Mouse (Mus musculus): ENCODE measurements at regions not wholly inside any gene's neighbourhood (a gene's known extent, or its start where the extent isn't known, plus 50 kb on each side); places are given as distances from the start of the nearest gene placed in this dataset.

DNA sequence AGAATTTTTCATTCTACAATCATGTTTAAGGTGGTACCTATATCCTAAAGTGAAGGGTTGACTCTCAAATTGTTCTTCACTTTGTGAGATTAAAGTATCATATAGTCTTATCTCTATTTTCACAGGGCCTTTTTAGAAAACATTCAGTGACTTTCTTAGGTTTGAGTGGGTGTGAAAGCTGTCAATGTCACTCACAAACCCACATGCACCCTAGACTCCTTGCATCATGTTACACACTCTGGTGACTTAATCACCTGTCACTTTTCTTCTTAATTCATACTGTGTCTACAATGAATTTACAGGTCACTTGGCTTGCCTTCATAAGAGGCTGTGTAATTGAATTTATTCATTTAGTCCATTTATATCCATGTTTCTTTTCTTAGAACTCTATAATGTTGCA lies 1026.8 kb upstream of the Alcam start:
- H3K9ac ChIP-seq, result no peak overlapping the region
- no peak overlapping the region for H3K27ac ChIP-seq
- no peak overlapping the region for H3K4me3 ChIP-seq
- no peak for ATAC-seq (ENCODE audit: low FRiP score)
- no peaks in the 10 kb centered on the region for H3K36me3 ChIP-seq
- H3K27me3 ChIP-seq, result no peaks in the 10 kb centered on the region
- no peaks in the 10 kb centered on the region for H3K9me3 ChIP-seq
- H3K4me2 ChIP-seq, result no peak overlapping the region
- H3K4me1 ChIP-seq (replicated peaks), result no peaks in the 10 kb centered on the region

DNA sequence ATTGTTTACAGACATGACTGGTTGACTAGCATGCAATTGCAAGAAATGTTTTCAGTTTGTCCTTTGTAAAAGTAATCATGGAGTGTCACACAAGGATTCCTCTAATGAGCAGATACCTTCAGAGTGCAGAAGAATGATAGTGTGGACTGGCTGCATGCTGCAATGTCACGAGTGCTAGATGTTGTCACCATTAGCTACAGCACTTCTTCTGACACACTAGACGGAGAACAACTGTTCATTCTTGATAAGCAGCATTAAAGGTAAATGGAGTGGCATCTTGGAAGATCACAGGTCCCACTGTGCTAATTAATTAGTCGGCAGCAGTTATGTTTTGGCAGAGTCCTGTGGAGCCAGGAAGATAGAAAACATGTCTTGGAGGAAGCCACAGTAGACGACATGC lies 985.6 kb upstream of the Alcam start:
- H3K9me3 ChIP-seq, result no peaks in the 10 kb centered on the region
- ATAC-seq (ENCODE audit: low FRiP score), result no peak
- H3K27me3 ChIP-seq, result no peaks in the 10 kb centered on the region
- no peak overlapping the region for H3K4me3 ChIP-seq
- no peaks in the 10 kb centered on the region for H3K4me1 ChIP-seq (replicated peaks)
- H3K9ac ChIP-seq, result no peak overlapping the region
- 82% methylated on average over 4 of the region's 4 CpGs for WGBS
- no peak overlapping the region for H3K4me2 ChIP-seq
- no peak overlapping the region for H3K27ac ChIP-seq
- no peaks in the 10 kb centered on the region for H3K36me3 ChIP-seq

DNA sequence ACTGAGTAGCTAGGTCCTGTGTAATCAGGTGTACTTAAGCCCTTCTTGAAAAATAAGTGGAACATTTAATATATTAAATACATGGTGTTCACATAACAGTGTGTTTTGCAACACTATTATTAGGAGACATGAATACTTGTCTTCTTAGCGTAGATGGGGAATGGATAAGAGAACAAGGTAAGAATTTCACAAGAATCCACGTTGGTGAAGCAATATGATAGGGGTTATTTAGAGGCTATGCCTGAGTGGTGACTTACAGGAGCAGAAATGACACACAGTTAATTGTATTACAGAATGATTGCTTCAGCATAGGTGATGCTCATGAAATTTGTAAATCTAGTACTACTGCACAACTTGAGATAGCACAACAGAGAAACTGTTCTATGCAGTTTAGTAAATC lies 964.5 kb upstream of the Alcam start:
- no peak overlapping the region for H3K4me3 ChIP-seq
- no peak overlapping the region for H3K27ac ChIP-seq
- no peaks in the 10 kb centered on the region for H3K36me3 ChIP-seq
- no peaks in the 10 kb centered on the region for H3K27me3 ChIP-seq
- H3K4me1 ChIP-seq (replicated peaks), result no peaks in the 10 kb centered on the region
- H3K4me2 ChIP-seq, result no peak overlapping the region
- WGBS, result 78% methylated on average over 2 of the region's 2 CpGs
- no peak overlapping the region for H3K9ac ChIP-seq
- ATAC-seq (ENCODE audit: low FRiP score), result no peak
- no peaks in the 10 kb centered on the region for H3K9me3 ChIP-seq

DNA sequence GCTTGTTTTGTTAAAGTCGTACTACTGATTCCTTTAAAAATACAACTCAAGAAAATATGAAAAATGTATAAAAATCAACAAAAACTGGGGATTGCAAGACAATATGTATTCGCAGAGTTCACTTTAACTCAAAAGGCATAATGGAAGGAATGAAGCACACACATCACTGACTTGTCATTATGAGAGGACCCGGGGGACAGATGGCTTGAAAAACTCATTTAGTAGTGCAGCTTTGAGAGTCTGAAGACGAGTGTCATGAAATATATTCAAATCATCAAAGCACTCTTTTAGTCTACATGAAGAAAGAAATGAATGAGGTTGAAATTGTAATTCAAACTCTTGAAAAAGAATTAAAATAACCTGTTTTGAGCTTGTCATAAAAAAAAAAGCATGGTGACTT lies 931.3 kb upstream of the Alcam start:
- Histone ChIP-seq H3K27ac (no peak overlapping the region), H3K9me3 (peaks cover 4% of the 10 kb centered on the region; the same call in 1 of the 2 replicates), H3K4me1 (replicated peaks) (no peaks in the 10 kb centered on the region), H3K9ac (no peak overlapping the region), H3K4me2 (no peak overlapping the region), H3K4me3 (no peak overlapping the region), H3K36me3 (no peaks in the 10 kb centered on the region), H3K27me3 (no peaks in the 10 kb centered on the region)
- WGBS, result 69% methylated on average over 4 of the region's 4 CpGs
- no peak for ATAC-seq (ENCODE audit: low FRiP score)

DNA sequence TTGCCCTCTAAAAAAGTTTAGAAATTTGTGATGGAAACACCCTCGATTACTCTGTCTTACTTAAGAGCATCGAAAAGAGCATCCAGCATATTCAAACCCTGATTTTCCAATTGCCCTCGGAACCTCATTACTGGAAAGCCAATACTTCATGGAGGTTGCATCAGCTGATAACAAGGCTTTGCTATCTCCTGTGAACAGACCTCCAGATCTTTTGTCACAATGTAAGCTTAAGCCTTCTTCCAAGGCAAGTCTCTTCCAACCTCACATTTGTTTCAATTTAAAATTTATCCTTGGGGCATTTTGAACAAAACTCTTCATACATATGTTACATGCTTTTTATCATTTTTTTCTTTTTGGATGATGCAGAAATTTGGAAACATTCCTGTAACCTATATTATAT lies 888.3 kb upstream of the Alcam start:
- 90% methylated on average over 3 of the region's 3 CpGs for WGBS
- no peaks in the 10 kb centered on the region for H3K36me3 ChIP-seq
- H3K4me3 ChIP-seq, result no peak overlapping the region
- H3K27ac ChIP-seq, result no peak overlapping the region
- H3K4me2 ChIP-seq, result no peak overlapping the region
- H3K4me1 ChIP-seq (replicated peaks), result no peaks in the 10 kb centered on the region
- H3K9me3 ChIP-seq, result no peaks in the 10 kb centered on the region
- ATAC-seq (ENCODE audit: low FRiP score), result no peak
- H3K9ac ChIP-seq, result no peak overlapping the region
- no peaks in the 10 kb centered on the region for H3K27me3 ChIP-seq

DNA sequence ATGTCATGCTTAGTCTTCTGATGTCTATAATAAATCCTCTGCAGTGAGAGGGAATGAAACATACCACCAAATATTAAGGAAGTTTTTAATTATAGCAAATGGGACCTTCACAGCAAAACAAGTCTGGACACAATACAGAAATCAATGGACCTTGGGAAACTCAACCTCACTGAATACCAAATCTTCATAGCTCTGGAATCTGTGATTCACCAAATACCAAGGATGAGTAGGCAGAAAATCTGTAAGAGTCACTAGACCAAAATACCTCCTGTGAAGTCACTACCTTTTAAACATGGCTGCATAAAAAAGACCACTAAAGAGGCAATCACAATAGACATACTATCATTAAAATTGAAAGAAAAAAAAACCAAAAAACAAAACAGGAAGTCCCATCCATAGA lies 872.5 kb upstream of the Alcam start:
- no peaks in the 10 kb centered on the region for H3K9me3 ChIP-seq
- no peak overlapping the region for H3K27ac ChIP-seq
- no peak overlapping the region for H3K4me3 ChIP-seq
- H3K4me1 ChIP-seq (replicated peaks), result no peaks in the 10 kb centered on the region
- no peak overlapping the region for H3K9ac ChIP-seq
- ATAC-seq (ENCODE audit: low FRiP score), result no peak
- H3K27me3 ChIP-seq, result no peaks in the 10 kb centered on the region
- H3K36me3 ChIP-seq, result no peaks in the 10 kb centered on the region
- H3K4me2 ChIP-seq, result no peak overlapping the region

DNA sequence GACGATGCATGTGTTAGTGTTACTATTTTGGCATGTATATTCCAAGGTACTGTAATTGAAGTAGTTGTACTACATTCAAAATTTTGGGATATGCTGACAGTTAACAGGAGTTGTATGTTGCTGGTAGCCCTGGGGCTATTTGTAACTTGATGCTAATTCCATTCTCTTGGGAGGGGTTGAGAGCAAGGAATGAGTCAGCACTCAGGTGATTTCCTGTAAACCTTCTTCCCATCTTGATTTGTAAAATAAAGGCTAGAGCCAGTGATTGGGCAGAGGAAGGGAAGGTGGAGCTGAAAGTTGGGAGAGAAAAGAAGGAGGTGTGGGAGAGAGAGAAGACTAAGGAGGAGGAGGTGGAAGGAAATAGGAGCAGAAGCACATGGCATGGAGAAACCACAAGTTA lies 838.2 kb upstream of the Alcam start:
- Histone ChIP-seq H3K4me3 (no peak overlapping the region), H3K4me1 (replicated peaks) (no peaks in the 10 kb centered on the region), H3K27me3 (no peaks in the 10 kb centered on the region), H3K27ac (no peak overlapping the region), H3K4me2 (no peak overlapping the region), H3K9ac (no peak overlapping the region), H3K36me3 (no peaks in the 10 kb centered on the region), H3K9me3 (no peaks in the 10 kb centered on the region)
- WGBS, result 87% methylated on average over 1 of the region's 1 CpGs
- ATAC-seq (ENCODE audit: low FRiP score), result no peak

DNA sequence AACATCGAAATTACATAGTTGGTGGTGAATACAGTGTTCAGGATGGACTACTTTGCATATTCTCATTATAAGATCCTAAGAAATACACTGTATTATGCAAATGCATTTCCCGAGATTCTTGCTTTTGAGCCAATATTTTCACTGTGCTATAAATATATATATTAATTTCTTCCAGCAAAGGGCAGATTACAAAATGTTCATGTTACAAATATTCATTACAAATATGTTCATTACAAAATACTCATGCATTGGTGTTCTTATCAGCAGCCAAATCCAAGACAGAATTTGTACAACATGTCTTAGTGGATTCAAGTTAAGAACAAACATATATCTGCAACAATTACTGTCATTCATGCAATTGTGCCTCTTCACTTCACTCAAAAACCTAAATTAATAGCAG lies 828.1 kb upstream of the Alcam start:
- Histone ChIP-seq H3K9ac (no peak overlapping the region), H3K36me3 (no peaks in the 10 kb centered on the region), H3K27ac (no peak overlapping the region), H3K4me3 (no peak overlapping the region), H3K9me3 (no peaks in the 10 kb centered on the region), H3K4me2 (no peak overlapping the region), H3K4me1 (replicated peaks) (no peaks in the 10 kb centered on the region), H3K27me3 (no peaks in the 10 kb centered on the region)
- no peak for ATAC-seq (ENCODE audit: low FRiP score)
- 84% methylated on average over 2 of the region's 2 CpGs for WGBS

DNA sequence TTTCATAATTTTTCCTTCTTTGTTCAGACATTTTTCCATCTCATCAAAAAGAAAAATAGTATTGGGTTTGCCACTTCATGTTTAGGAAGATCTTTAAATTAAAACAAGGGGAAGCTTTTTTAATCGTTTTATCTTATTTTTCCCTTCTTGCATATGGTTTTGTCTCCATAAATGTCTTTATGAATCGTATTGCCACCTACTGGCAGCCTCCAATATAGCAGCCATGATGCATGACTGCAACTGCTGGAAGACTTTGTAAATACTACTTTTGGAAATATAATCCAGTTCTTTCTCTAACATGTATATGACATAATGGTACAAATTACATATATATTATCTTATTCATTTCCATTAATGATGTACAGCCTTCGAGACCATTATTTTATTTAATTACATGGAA lies 812.2 kb upstream of the Alcam start:
- Histone ChIP-seq H3K9ac (no peak overlapping the region), H3K9me3 (no peaks in the 10 kb centered on the region), H3K4me2 (no peak overlapping the region), H3K4me1 (replicated peaks) (no peaks in the 10 kb centered on the region), H3K27me3 (no peaks in the 10 kb centered on the region), H3K27ac (no peak overlapping the region), H3K4me3 (no peak overlapping the region), H3K36me3 (no peaks in the 10 kb centered on the region)
- 23% methylated on average over 3 of the region's 3 CpGs for WGBS
- no peak for ATAC-seq (ENCODE audit: low FRiP score)

DNA sequence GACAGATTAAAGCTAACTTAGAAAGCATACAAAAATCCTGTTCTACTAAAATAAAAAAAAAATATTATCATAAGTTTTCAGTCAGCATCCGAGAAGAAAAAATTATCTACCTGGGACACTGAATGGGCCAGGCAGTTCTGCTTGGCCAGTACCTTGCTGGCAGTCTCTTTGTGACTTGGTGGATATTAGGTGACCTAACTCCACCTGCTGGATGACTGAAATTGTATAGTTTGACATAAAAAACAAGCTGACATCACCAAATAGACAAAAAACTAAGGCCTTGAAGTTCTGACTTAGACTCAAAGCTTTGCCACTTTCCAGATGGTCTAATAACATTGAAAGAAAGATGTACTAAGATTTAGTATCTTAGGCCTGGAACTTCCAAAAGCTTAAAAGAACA lies 791.5 kb upstream of the Alcam start:
- Histone ChIP-seq H3K27ac (no peak overlapping the region), H3K27me3 (no peaks in the 10 kb centered on the region), H3K9me3 (no peaks in the 10 kb centered on the region), H3K4me1 (replicated peaks) (no peaks in the 10 kb centered on the region), H3K9ac (no peak overlapping the region), H3K4me2 (no peak overlapping the region), H3K4me3 (no peak overlapping the region), H3K36me3 (no peaks in the 10 kb centered on the region)
- WGBS, result 77% methylated on average over 1 of the region's 1 CpGs
- ATAC-seq (ENCODE audit: low FRiP score), result no peak

DNA sequence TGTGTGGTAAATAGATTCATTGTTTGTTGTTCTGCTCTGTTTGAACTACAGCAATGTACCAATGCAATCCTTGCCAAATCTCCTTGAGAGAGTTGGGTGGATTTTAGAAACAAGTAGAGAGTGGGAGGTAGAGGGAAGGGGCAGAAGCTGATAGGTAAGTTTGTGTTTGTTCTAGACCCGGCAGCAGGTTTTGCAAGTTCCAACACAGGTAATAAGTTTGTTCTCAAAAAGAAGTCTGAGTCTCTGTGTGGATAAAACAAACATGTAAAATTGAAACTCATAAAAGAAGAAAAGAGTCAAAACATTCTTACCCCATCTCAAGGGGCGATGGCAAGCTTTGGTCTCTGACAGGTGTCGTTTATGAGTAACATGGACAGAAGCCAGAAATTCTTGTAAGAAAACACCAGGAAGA lies 788.3 kb upstream of the Alcam start:
- no peaks in the 10 kb centered on the region for H3K36me3 ChIP-seq
- H3K27ac ChIP-seq, result no peak overlapping the region
- no peak overlapping the region for H3K9ac ChIP-seq
- no peak overlapping the region for H3K4me3 ChIP-seq
- H3K27me3 ChIP-seq, result no peaks in the 10 kb centered on the region
- no peak for ATAC-seq (ENCODE audit: low FRiP score)
- no peaks in the 10 kb centered on the region for H3K4me1 ChIP-seq (replicated peaks)
- H3K9me3 ChIP-seq, result no peaks in the 10 kb centered on the region
- WGBS, result 93% methylated on average over 3 of the region's 3 CpGs
- H3K4me2 ChIP-seq, result no peak overlapping the region

DNA sequence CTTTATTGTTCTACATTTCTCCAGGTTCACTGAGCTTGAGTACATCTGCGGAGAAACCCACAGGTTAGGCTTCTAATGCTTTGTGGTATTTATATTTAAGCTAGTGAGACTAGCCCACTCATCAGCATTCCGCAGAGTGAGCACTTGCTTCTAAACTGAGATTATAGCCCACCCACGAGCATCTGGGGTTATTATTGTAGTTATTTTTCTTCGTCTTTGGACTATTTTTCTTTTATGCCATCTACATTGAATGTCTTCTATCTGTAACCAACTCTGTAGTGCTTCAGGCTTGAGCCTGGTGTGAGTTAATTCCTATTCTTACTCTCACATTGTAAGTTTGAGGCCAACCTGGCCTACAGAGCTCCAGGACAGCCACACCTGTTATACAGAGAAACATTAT lies 765.0 kb upstream of the Alcam start:
- no peaks in the 10 kb centered on the region for H3K27me3 ChIP-seq
- no peak for ATAC-seq (ENCODE audit: low FRiP score)
- no peak overlapping the region for H3K4me3 ChIP-seq
- H3K27ac ChIP-seq, result no peak overlapping the region
- H3K4me2 ChIP-seq, result no peak overlapping the region
- H3K36me3 ChIP-seq, result no peaks in the 10 kb centered on the region
- H3K9me3 ChIP-seq, result no peaks in the 10 kb centered on the region
- H3K9ac ChIP-seq, result no peak overlapping the region
- H3K4me1 ChIP-seq (replicated peaks), result no peaks in the 10 kb centered on the region
- WGBS, result 85% methylated on average over 4 of the region's 4 CpGs

DNA sequence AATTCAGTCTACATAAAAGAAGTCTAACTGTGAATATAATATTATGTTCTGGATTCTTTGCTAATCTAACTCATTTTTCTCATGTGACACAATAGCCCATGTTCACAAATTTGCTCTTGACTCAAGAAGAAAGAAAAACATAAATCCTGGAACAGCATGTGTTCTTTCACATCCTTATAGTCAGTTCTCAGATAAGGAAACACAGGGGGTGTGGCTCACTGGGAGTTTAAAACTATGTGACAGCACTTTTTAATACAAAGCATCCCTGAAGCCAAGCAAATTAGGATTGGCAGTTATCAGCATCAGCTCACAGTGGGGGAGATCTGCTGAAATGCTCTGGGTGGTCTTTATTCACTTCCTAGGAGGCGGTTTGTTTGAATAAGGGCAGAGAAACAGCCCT lies 747.6 kb upstream of the Alcam start:
- Histone ChIP-seq H3K27ac (no peak overlapping the region), H3K36me3 (no peaks in the 10 kb centered on the region), H3K9ac (no peak overlapping the region), H3K4me1 (replicated peaks) (no peaks in the 10 kb centered on the region), H3K4me3 (no peak overlapping the region), H3K4me2 (no peak overlapping the region), H3K27me3 (no peaks in the 10 kb centered on the region), H3K9me3 (no peaks in the 10 kb centered on the region)
- ATAC-seq (ENCODE audit: low FRiP score), result no peak
- WGBS, result 30% methylated on average over 1 of the region's 1 CpGs

DNA sequence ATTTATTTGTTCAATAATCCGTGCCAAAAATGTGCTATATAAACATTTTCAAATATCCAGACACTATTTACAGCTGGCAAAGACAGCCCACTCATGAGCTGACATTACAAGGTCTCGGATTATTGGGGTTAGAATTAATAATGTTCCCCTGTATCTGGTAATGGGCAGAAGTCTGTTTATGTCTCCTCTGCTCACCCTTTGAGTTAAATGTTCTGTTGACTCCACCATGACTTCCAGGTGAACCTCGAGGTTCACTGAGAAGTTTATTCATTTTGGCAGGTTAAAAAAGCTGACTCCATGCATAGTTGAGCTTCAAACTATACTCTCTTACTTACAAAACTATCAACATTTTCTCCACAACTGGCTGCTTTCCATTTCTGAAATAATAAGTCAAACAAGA lies 732.6 kb upstream of the Alcam start:
- H3K27me3 ChIP-seq, result no peaks in the 10 kb centered on the region
- WGBS, result 71% methylated on average over 3 of the region's 3 CpGs
- H3K4me3 ChIP-seq, result no peak overlapping the region
- H3K9me3 ChIP-seq, result no peaks in the 10 kb centered on the region
- no peak overlapping the region for H3K4me2 ChIP-seq
- H3K9ac ChIP-seq, result no peak overlapping the region
- no peaks in the 10 kb centered on the region for H3K4me1 ChIP-seq (replicated peaks)
- H3K36me3 ChIP-seq, result no peaks in the 10 kb centered on the region
- no peak overlapping the region for H3K27ac ChIP-seq
- no peak for ATAC-seq (ENCODE audit: low FRiP score)

Measured in hindbrain, embryonic 13.5 days (tissue).